Mouse (Mus musculus) right cerebral cortex, postnatal 4 days (tissue): Measurements from ENCODE around the gene Acot8.

Source experiments
- DNase-seq: peaks from one replicate; pipeline ENCODE4 v3.0.0-alpha.2; 2022

Gene Acot8

DNA sequence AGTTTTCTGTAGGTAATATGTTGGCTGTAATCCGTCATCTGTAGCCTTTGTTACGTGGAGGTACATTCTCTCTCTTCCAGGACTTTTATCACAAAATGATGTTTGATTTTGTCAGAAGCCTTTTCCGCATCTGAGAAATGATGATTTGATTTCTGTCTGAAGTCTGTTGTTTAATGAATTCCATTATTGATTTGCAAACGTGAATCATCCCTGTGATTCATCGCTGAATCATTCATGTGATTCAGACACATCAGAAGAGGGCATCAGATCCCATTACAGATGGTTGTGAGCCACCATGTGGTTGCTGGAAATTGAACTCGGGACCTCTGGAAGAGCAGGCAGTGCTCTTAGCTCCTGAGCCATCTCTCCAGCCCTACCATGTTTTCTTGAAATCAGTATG, 55.7 kb downstream of the Acot8 start:
- DNase-seq: no peak

DNA sequence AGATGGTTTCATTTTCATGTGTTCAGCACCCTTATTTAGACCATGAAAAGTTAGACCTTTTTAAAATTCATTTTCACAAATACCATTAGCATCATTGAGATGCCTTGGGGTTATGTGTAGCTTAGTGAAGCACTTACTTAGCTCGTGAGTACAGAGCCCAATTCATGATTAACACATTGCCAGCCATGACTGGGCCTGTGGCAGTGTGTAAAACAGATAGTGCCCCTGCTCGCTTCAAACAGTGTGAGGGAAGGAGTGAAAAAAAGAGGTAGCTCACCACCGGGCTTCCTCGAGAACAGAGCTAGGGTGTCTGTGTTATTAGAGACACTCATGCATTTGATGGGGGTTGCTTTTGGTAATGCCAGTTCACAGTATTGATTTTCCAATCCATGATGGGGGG, 56.5 kb downstream of the Acot8 start:
- no peak for DNase-seq

DNA sequence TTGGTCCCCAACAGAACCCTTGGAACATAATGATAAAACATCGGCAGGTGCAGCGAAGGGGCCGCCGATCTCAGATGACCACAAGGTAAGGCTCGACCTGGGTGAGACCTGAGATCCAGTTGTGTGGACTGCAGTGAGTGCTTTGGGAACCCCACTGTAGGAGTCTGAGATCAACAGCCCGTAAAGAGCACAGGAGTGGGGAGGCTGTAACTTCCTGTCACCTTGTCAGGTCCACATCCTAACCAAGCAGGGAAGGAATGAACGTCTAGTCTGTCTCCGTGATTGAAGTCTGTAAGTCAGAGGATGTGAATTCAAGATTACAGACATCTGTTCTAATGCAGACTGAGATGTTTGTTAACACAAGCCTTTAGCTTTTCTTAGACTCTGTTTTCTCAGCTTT, 58.0 kb downstream of the Acot8 start:
- DNase-seq: no peak

DNA sequence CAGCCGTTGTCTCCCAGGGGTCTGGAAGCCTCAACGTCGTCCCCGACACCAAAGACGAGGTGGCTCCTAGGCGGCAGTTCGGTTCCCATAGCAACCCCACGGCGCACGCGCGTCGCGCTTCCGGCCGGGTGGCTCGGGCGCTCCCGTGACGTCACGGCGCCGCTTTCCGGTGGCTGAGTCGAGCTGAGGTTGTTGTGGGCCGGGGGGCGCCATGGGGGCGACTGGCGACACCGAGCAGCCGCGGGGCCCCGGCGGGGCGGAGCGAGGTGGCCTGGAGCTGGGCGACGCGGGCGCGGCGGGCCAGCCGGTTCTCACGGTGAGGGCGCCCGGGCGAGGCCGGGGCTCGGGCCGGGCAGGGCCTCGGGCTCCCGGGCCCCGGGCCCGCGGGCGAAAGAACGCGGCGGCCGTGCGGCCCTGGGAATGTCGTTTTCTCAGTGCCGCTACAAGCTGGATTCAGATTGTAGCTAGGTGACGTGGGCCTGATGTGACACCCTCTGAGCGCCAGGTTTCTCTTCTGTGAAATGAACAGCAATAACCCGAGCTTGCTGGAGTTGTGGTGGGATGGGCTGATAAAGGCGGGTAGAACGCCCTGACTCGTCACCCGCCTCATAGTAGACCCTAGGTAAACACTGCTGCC, 58.7 kb downstream of the Acot8 start, which contains the start of the genes Wfdc3 and Dnttip1:
TSS of gene Wfdc3 (minus strand) at position 89 of the 637 bp plus-strand sequence.
TSS of gene Dnttip1 (plus strand) at position 141 of the 637 bp plus-strand sequence.
- DNase-seq: peak; percentile 96

DNA sequence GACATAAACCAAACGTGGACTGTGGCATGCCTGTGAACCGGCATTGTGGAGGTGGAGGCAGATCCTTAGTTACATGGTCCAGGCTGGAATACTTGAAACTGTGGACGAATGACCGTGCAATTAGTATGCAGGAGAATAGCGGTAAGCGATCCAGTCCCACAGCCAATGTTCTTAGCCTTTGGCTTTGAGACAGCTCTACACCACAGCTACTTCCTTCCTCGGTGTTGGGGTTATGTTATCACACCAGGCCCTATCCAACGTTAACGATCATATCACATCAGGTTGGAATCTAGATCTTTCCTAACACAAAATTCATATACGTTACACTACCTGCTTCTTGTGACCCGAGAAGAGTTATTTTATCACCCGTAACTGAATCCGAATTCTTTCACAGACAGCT, 59.7 kb downstream of the Acot8 start:
- no peak for DNase-seq
